Mouse (Mus musculus) adrenal gland, adult 18-20 months (tissue): Measurements from ENCODE around the gene Rhof. TPM values are rescaled to one million over a fixed set of nuclear protein-coding genes. Genes with fewer than 3 reads are reported as not detected.

Experiments
- DNase-seq, 2 experiments: peaks; one replicate each; pipeline ENCODE4 v3.0.0; 2021 to 2022; ENCODE audit warnings: low spot score in 2 of 2
- total RNA-seq, 2 experiments: library from RNA; stranded (reverse); gene quantifications; 1 replicate in 1 of 2; 2 replicates in 1 of 2; pipeline ENCODE4 v1.2.3; 2021

The Rhof gene
- total RNA-seq, 2 experiments from 2014 or later, result 0.66 to 1.2 TPM

GRCm38 (mm10) chr5:123137044-123137909, 4.8 kb upstream of the Rhof start:
- peak; percentile 80 for DNase-seq

GRCm38 (mm10) chr5:123136361-123137043, 4.0 kb upstream of the Rhof start:
- peak; percentile 85 to 87 for DNase-seq

- DNase-seq, result peak; percentile 84 to 89
These were observed 3.2 kb upstream of the Rhof start for GRCm38 (mm10) chr5:123135471-123136360.

GRCm38 (mm10) chr5:123134875-123135382, 2.4 kb upstream of the Rhof start:
- DNase-seq, result no peak

- DNase-seq, result peak in 1 of 2 experiments; percentile 38
These were observed 1.8 kb upstream of the Rhof start for GRCm38 (mm10) chr5:123134186-123134874.

GRCm38 (mm10) chr5:123133784-123134143, 1.3 kb upstream of the Rhof start:
- DNase-seq, result no peak

- DNase-seq, result peak; percentile 91 to 93
These were observed 741 bp upstream of the Rhof start for GRCm38 (mm10) chr5:123133083-123133783.

GRCm38 (mm10) chr5:123130814-123131148, 1.7 kb downstream of the Rhof start:
- DNase-seq, result no peak

GRCm38 (mm10) chr5:123130030-123130813, 2.3 kb downstream of the Rhof start:
- no peak for DNase-seq

- no peak for DNase-seq
These were observed 3.2 kb downstream of the Rhof start for GRCm38 (mm10) chr5:123129170-123129757.

- no peak for DNase-seq
These were observed 3.9 kb downstream of the Rhof start for GRCm38 (mm10) chr5:123128426-123129169.

GRCm38 (mm10) chr5:123127031-123127430, 5.5 kb downstream of the Rhof start:
- DNase-seq, result no peak

GRCm38 (mm10) chr5:123125638-123126406, 6.7 kb downstream of the Rhof start:
- DNase-seq, result peak in 1 of 2 experiments; percentile 35

GRCm38 (mm10) chr5:123125105-123125504, 7.4 kb downstream of the Rhof start:
- DNase-seq, result no peak

GRCm38 (mm10) chr5:123122181-123122580, 10.3 kb downstream of the Rhof start:
- DNase-seq, result no peak

- no peak for DNase-seq
These were observed 11.8 kb downstream of the Rhof start for GRCm38 (mm10) chr5:123120624-123121215.

GRCm38 (mm10) chr5:123118826-123119225, 13.7 kb downstream of the Rhof start:
- DNase-seq, result no peak
